Mouse (Mus musculus): Measurements from ENCODE around the gene Sarnp. TPM values are rescaled to one million over a fixed set of nuclear protein-coding genes. Genes with fewer than 3 reads are reported as not detected.

The Sarnp gene
- polyA plus RNA-seq, 1 experiment from 2014 or later, result 72.0 TPM

DNA sequence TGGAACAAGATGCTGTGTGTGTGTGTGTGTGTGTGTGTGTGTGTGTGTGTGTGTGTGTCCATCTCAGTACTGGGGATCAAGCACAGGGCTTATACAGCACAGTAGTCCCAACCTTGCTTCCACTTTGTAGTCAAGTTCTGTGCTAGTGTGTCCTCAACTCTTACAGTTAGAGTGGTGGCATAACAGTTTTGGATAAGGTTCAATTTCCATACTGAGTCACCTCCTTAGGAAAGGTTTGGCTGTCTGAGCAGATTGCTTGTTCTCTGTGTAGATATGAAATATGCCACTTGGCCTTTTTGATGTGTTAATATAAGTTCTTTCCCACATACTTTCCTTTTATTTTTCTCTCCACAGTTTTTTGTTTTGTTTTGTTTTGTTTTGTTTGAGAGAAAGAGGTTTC lies 61.2 kb downstream of the Sarnp start:
- Histone ChIP-seq H3K4me1 (ENCODE audit: insufficient read depth) (no peaks in the 10 kb centered on the region), H3K9ac (replicated peaks) (no peak overlapping the region), H3K27me3 (ENCODE audit: insufficient read depth, low read length) (no peaks in the 10 kb centered on the region), H3K9me3 (ENCODE audit: low read length) (no peaks in the 10 kb centered on the region), H3K4me2 (ENCODE audit: low read depth, low read length) (no peak overlapping the region), H3K27ac (ENCODE audit: low read depth) (no peak overlapping the region), H3K36me3 (replicated peaks; ENCODE audit: insufficient read depth, low read length) (peaks cover 35% of the 10 kb centered on the region), H3K4me3 (ENCODE audit: low read depth, low read length) (no peak overlapping the region)
- no peak for TF ChIP-seq EP300 (IDR thresholded peaks at IDR 0.05; ENCODE audit: low read depth)
- TF ChIP-seq CTCF (IDR thresholded peaks at IDR 0.05; ENCODE audit: low read depth), result no peak
- ATAC-seq (no peak), DNase-seq (no peak)

DNA sequence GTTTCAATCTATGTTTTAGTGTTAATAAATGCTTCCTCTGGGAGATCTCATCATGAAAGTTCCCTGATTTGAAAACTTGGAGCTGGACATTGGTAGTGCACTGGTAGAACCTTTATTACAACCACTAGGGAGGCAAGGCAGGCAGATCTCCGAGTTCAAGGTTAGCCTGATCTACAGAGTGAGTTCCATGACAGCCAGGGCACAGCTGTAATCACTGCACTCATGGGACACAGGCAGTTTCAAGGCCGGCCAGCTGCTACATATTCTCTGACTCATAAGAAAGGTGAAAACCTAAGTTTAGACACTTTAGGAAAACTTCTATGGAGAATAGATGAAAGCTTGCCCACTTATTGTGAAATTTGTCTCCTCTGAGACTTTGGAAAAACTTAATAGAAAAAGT lies 61.7 kb downstream of the Sarnp start:
- Histone ChIP-seq H3K4me1 (ENCODE audit: insufficient read depth) (no peaks in the 10 kb centered on the region), H3K36me3 (replicated peaks; ENCODE audit: insufficient read depth, low read length) (peaks cover 30% of the 10 kb centered on the region), H3K4me3 (ENCODE audit: low read depth, low read length) (no peak overlapping the region), H3K4me2 (ENCODE audit: low read depth, low read length) (no peak overlapping the region), H3K9ac (replicated peaks) (no peak overlapping the region), H3K27ac (ENCODE audit: low read depth) (no peak overlapping the region), H3K27me3 (ENCODE audit: insufficient read depth, low read length) (no peaks in the 10 kb centered on the region), H3K9me3 (ENCODE audit: low read length) (no peaks in the 10 kb centered on the region)
- 80% methylated on average over 2 of the region's 2 CpGs for WGBS (ENCODE audit: insufficient replicate concordance)
- TF ChIP-seq EP300 (IDR thresholded peaks at IDR 0.05; ENCODE audit: low read depth) (no peak), CTCF (IDR thresholded peaks at IDR 0.05; ENCODE audit: low read depth) (no peak)
- DNase-seq, result no peak
- ATAC-seq, result no peak

DNA sequence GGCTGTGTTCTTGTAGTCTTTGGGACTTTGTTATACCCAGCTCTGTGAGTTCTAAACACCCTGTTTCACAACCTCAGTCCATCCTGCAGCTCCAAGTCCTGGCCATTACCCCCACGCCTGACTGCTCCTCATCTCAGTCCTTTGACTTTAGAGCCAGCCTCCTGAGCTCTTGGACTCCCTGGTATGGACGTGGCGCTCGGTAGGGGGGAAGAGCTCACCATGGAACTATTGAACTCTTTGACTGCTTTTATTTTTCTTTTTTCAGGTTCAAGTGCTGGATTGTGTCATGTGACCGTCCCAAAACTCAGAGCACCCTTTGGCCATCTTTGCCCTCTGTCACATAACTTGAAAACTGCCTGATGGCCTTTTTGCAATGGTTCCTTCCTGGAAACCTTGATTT lies 64.9 kb downstream of the Sarnp start:
- DNase-seq (no peak), ATAC-seq (peak; percentile 43; the same call in 1 of the 2 replicates)
- TF ChIP-seq EP300 (IDR thresholded peaks at IDR 0.05; ENCODE audit: low read depth) (no peak), CTCF (IDR thresholded peaks at IDR 0.05; ENCODE audit: low read depth) (no peak)
- Histone ChIP-seq H3K9me3 (ENCODE audit: low read length) (no peaks in the 10 kb centered on the region), H3K4me1 (ENCODE audit: insufficient read depth) (no peaks in the 10 kb centered on the region), H3K4me2 (ENCODE audit: low read depth, low read length) (no peak overlapping the region), H3K9ac (replicated peaks) (no peak overlapping the region), H3K27ac (ENCODE audit: low read depth) (no peak overlapping the region), H3K27me3 (ENCODE audit: insufficient read depth, low read length) (no peaks in the 10 kb centered on the region), H3K4me3 (ENCODE audit: low read depth, low read length) (no peak overlapping the region), H3K36me3 (replicated peaks; ENCODE audit: insufficient read depth, low read length) (peaks cover 5% of the 10 kb centered on the region)
- 65% methylated on average over 5 of the region's 5 CpGs for WGBS (ENCODE audit: insufficient replicate concordance)

DNA sequence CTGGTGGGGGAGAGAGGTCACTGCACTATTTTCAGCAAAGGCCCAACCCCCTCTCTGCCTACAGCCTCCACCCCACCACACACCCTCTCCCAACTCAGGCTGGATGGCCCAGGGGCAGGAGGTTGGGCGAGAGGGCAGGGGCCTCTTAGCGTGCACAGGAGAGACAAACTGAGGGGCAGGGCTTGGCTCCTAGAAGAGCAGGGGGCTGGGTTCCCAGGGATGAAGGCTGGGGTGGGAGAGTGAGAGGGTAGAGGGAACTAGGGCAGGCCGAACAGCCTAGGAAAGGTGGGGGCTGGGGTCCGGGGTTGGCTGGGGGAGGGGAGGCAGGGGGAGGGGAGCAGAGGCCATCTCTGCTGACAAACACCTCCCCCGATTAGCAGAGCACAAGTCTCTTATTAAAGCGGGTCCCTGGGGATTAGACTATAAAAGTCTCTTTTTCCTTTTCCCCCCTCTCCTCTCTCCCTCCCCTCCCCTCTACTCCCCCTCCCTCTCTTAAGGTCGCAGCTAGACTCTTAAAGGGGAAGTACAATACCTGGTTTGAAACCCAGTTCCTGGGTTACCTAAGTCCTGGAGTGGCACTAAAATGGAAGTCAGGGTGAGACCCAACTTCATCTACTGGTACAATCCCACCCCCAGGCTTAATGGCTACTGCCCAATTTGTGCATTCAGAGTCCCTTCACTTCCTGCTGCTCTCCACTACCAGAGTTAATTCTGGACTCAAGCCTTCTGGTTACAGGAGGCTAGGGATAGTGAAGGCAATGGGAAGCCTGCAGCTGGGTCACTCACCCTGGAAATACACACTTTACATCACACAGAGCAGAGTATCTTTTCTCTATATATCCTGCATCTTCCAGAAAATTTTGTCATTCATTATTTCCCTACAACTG lies 72.1 kb downstream of the Sarnp start:
- 7% methylated on average over 7 of the region's 7 CpGs for WGBS (ENCODE audit: insufficient replicate concordance)
- no peaks in the 10 kb centered on the region for H3K36me3 ChIP-seq (replicated peaks; ENCODE audit: insufficient read depth, low read length)
- H3K9ac ChIP-seq (replicated peaks), result no peak overlapping the region; the same call in 1 of the 2 replicates
- ATAC-seq (peak; percentile 64), DNase-seq (no peak)
- peak overlapping the region; percentile 38 for H3K4me2 ChIP-seq (ENCODE audit: low read depth, low read length)
- peaks cover 32% of the 10 kb centered on the region for H3K27me3 ChIP-seq (ENCODE audit: insufficient read depth, low read length)
- H3K9me3 ChIP-seq (ENCODE audit: low read length), result no peaks in the 10 kb centered on the region
- TF ChIP-seq EP300 (IDR thresholded peaks at IDR 0.05; ENCODE audit: low read depth) (no peak), CTCF (IDR thresholded peaks at IDR 0.05; ENCODE audit: low read depth) (no peak)
- H3K27ac ChIP-seq (ENCODE audit: low read depth), result no peak overlapping the region
- H3K4me3 ChIP-seq (ENCODE audit: low read depth, low read length), result 0 out of 2 replicates have a peak overlapping the region, but pooled peaks have one; percentile 10
- peaks cover 14% of the 10 kb centered on the region for H3K4me1 ChIP-seq (ENCODE audit: insufficient read depth)

DNA sequence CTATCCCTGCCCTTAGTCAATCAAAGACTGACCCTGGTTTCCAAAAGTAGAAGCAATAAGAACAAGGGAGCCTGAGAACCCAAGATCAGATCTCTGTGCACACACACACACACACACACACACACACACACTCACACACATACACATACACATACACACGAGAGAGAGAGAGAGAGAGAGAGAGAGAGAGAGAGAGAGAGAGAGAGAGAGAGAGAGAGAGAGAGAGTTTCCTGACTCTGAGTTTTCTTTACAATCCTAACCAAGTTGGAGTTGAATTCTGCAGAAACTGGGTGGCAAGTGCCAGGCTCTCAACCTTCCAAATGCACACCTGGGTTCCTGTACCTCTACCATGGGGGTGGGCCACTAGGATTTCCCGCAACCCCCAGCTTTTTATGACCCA lies 72.7 kb downstream of the Sarnp start:
- ATAC-seq (no peak), DNase-seq (no peak)
- Histone ChIP-seq H3K27me3 (ENCODE audit: insufficient read depth, low read length) (peaks cover 39% of the 10 kb centered on the region), H3K4me2 (ENCODE audit: low read depth, low read length) (no peak overlapping the region), H3K4me1 (ENCODE audit: insufficient read depth) (peaks cover 14% of the 10 kb centered on the region), H3K36me3 (replicated peaks; ENCODE audit: insufficient read depth, low read length) (no peaks in the 10 kb centered on the region), H3K9me3 (ENCODE audit: low read length) (no peaks in the 10 kb centered on the region), H3K4me3 (ENCODE audit: low read depth, low read length) (no peak overlapping the region), H3K9ac (replicated peaks) (no peak overlapping the region), H3K27ac (ENCODE audit: low read depth) (no peak overlapping the region)
- 32% methylated on average over 2 of the region's 2 CpGs for WGBS (ENCODE audit: insufficient replicate concordance)
- TF ChIP-seq EP300 (IDR thresholded peaks at IDR 0.05; ENCODE audit: low read depth) (no peak), CTCF (IDR thresholded peaks at IDR 0.05; ENCODE audit: low read depth) (no peak)

DNA sequence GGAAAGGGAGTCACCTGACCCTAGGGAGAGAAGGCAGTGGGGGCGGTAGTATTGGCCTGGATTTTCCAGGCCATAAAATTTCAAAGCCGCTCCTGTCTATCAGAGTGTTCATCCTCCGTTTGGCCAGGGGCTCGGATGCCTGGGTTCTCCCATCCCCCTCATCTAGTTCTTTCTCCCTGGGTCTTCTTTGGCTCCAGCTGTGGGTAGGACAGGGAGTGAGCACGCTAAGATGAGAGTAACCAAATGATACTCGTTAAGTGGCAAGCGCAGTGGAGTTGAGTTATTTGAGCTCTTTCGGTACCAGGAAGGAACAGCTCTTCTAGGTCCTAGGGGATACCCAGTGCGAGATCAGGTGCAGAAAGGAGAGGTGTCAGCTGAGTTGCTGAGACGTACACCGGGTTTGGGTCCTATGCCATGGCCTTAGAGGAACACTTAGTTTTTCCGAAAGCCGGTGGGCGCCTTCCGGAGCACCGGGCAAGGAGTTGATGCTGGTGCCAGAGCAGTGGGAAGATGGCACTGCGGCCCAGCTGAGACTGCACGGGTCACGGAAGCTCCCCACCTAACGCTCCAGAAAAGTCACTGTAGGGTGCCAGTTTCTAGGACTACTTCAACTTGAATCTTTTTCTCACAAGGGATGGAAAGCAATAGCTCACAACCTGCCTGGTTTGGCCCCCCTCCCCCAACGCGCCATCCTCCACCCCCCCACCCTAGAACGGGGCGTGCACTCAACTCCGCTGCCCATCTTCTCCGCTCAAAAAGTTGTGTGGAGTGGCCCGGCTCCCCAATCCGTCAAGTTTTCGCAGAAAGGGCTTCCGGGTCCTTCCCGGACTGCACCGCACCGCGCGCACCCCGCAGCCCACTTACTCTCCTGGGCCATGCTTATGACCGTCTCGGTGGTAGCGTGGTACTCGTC lies 73.5 kb downstream of the Sarnp start:
- no peak for DNase-seq

More for the DNA sequence above, 73.5 kb downstream of the Sarnp start:
- ATAC-seq, result 0 out of 2 replicates have a peak, but pooled peaks have one; percentile 7
- WGBS (ENCODE audit: insufficient replicate concordance), result 3% methylated on average over 40 of the region's 40 CpGs
- TF ChIP-seq EP300 (IDR thresholded peaks at IDR 0.05; ENCODE audit: low read depth) (no peak), CTCF (IDR thresholded peaks at IDR 0.05; ENCODE audit: low read depth) (no peak)
- H3K4me1 ChIP-seq (ENCODE audit: insufficient read depth), result peaks cover 15% of the 10 kb centered on the region
- peak overlapping the region; percentile 44 for H3K4me3 ChIP-seq (ENCODE audit: low read depth, low read length)
- peaks cover 41% of the 10 kb centered on the region for H3K27me3 ChIP-seq (ENCODE audit: insufficient read depth, low read length)
- no peak overlapping the region for H3K27ac ChIP-seq (ENCODE audit: low read depth)
- no peaks in the 10 kb centered on the region for H3K9me3 ChIP-seq (ENCODE audit: low read length)
- H3K9ac ChIP-seq (replicated peaks), result peak overlapping the region; percentile 39; the same call in 1 of the 2 replicates
- no peaks in the 10 kb centered on the region for H3K36me3 ChIP-seq (replicated peaks; ENCODE audit: insufficient read depth, low read length)
- H3K4me2 ChIP-seq (ENCODE audit: low read depth, low read length), result peak overlapping the region; percentile 71
